Mouse (Mus musculus): ENCODE data around the gene Morc4. TPM values are rescaled to one million over a fixed set of nuclear protein-coding genes. Genes with fewer than 3 reads are reported as not detected.
A peak's percentile ranks its signal among the peaks of the same experiment; 100 is the strongest.

The Morc4 gene
- total RNA-seq (2014; fragmentation: Nextera tagmentation), result 0.28 and 0.30 TPM in 2 replicates
- total RNA-seq (2017), result 2.4 TPM in 1 of 2 replicates, not detected in the other

- ATAC-seq (replicated peaks; ENCODE audit: low FRiP score, low TSS enrichment, poor library complexity, severe bottlenecking), result peak; percentile 76
These were observed at the start of gene Morc4 for GRCm38 (mm10) chrX:139870938-139871791. Gene Morc4 (minus strand): TSS chrX:139871677.

GRCm38 (mm10) chrX:139920572-139920971, 49.1 kb upstream of the Morc4 start:
- no peak for ATAC-seq (replicated peaks; ENCODE audit: low FRiP score, low TSS enrichment, poor library complexity, severe bottlenecking)

GRCm38 (mm10) chrX:139891387-139891786, 19.9 kb upstream of the Morc4 start:
- ATAC-seq (replicated peaks; ENCODE audit: low FRiP score, low TSS enrichment, poor library complexity, severe bottlenecking), result peak; percentile 41

- no peak for ATAC-seq (replicated peaks; ENCODE audit: low FRiP score, low TSS enrichment, poor library complexity, severe bottlenecking)
These were observed 11.7 kb upstream of the Morc4 start for GRCm38 (mm10) chrX:139883221-139883620.

GRCm38 (mm10) chrX:139877936-139878335, 6.5 kb upstream of the Morc4 start:
- ATAC-seq (replicated peaks; ENCODE audit: low FRiP score, low TSS enrichment, poor library complexity, severe bottlenecking), result no peak

- no peak for ATAC-seq (replicated peaks; ENCODE audit: low FRiP score, low TSS enrichment, poor library complexity, severe bottlenecking)
These were observed 5.6 kb upstream of the Morc4 start for GRCm38 (mm10) chrX:139877105-139877504.

- ATAC-seq (replicated peaks; ENCODE audit: low FRiP score, low TSS enrichment, poor library complexity, severe bottlenecking), result peak; percentile 55; the same call in 1 of the 2 replicates
These were observed 1.2 kb downstream of the Morc4 start for GRCm38 (mm10) chrX:139870300-139870711.

GRCm38 (mm10) chrX:139859402-139859801, 12.1 kb downstream of the Morc4 start:
- ATAC-seq (replicated peaks; ENCODE audit: low FRiP score, low TSS enrichment, poor library complexity, severe bottlenecking), result no peak

GRCm38 (mm10) chrX:139854795-139855194, 16.7 kb downstream of the Morc4 start:
- ATAC-seq (replicated peaks; ENCODE audit: low FRiP score, low TSS enrichment, poor library complexity, severe bottlenecking), result no peak

- ATAC-seq (replicated peaks; ENCODE audit: low FRiP score, low TSS enrichment, poor library complexity, severe bottlenecking), result 0 out of 2 replicates have a peak, but pooled peaks have one; percentile 52
These were observed 30.4 kb downstream of the Morc4 start for GRCm38 (mm10) chrX:139841091-139841490.

GRCm38 (mm10) chrX:139839057-139839456, 32.4 kb downstream of the Morc4 start:
- ATAC-seq (replicated peaks; ENCODE audit: low FRiP score, low TSS enrichment, poor library complexity, severe bottlenecking), result no peak

GRCm38 (mm10) chrX:139832464-139832863, 39.0 kb downstream of the Morc4 start:
- ATAC-seq (replicated peaks; ENCODE audit: low FRiP score, low TSS enrichment, poor library complexity, severe bottlenecking), result peak; percentile 82

- peak; percentile 72 for ATAC-seq (replicated peaks; ENCODE audit: low FRiP score, low TSS enrichment, poor library complexity, severe bottlenecking)
These were observed 42.9 kb downstream of the Morc4 start for GRCm38 (mm10) chrX:139828363-139829092.

- ATAC-seq (replicated peaks; ENCODE audit: low FRiP score, low TSS enrichment, poor library complexity, severe bottlenecking), result no peak
These were observed 44.6 kb downstream of the Morc4 start for GRCm38 (mm10) chrX:139826926-139827325.

- ATAC-seq (replicated peaks; ENCODE audit: low FRiP score, low TSS enrichment, poor library complexity, severe bottlenecking), result no peak
These were observed 46.1 kb downstream of the Morc4 start for GRCm38 (mm10) chrX:139825402-139825801.

GRCm38 (mm10) chrX:139815201-139815600, 56.3 kb downstream of the Morc4 start:
- ATAC-seq (replicated peaks; ENCODE audit: low FRiP score, low TSS enrichment, poor library complexity, severe bottlenecking), result no peak

- ATAC-seq (replicated peaks; ENCODE audit: low FRiP score, low TSS enrichment, poor library complexity, severe bottlenecking), result peak; percentile 84
These were observed 57.4 kb downstream of the Morc4 start for GRCm38 (mm10) chrX:139814018-139814635.

GRCm38 (mm10) chrX:139813299-139814002, 58.0 kb downstream of the Morc4 start:
- peak; percentile 76 for ATAC-seq (replicated peaks; ENCODE audit: low FRiP score, low TSS enrichment, poor library complexity, severe bottlenecking)

- no peak for ATAC-seq (replicated peaks; ENCODE audit: low FRiP score, low TSS enrichment, poor library complexity, severe bottlenecking)
These were observed 58.7 kb downstream of the Morc4 start for GRCm38 (mm10) chrX:139812636-139813298.

Measured in megakaryocyte-erythroid progenitor cell, adult 5-6 weeks (primary cell).